Mouse (Mus musculus): Measurements from ENCODE around the gene Stx6. TPM values are rescaled to one million over a fixed set of nuclear protein-coding genes. Genes with fewer than 3 reads are reported as not detected.
A peak's percentile ranks its signal among the peaks of the same experiment; 100 is the strongest.

Stx6 gene
- polyA plus RNA-seq, 1 experiment from 2014 or later, result 57.1 TPM

GRCm38 (mm10) chr1:155207859-155208258 is 49.3 kb downstream of the Stx6 start:
- no peak overlapping the region for H3K4me3 ChIP-seq (replicated peaks; ENCODE audit: low read depth, low read length)
- peaks cover 10% of the 10 kb centered on the region for H3K4me1 ChIP-seq (replicated peaks; ENCODE audit: insufficient read depth, low read length)
- no peak overlapping the region for H3K27ac ChIP-seq
- H3K9me3 ChIP-seq (replicated peaks; ENCODE audit: low read length), result no peaks in the 10 kb centered on the region
- ATAC-seq (replicated peaks; ENCODE audit: low FRiP score, low read depth), result no peak
- WGBS, result 68% methylated on average over 3 of the region's 3 CpGs
- no peak overlapping the region for H3K4me2 ChIP-seq (ENCODE audit: low read length)
- 0 out of 2 replicates have a peak, but pooled peaks cover 5% of the 10 kb centered on the region for H3K36me3 ChIP-seq (ENCODE audit: insufficient read depth, low read length)
- H3K9ac ChIP-seq (ENCODE audit: low read depth, low read length), result no peak overlapping the region
- no peak for DNase-seq (ENCODE audit: low spot score)
- no peak for TF ChIP-seq CTCF (IDR thresholded peaks at IDR 0.05; ENCODE audit: low read depth)
- no peaks in the 10 kb centered on the region for H3K27me3 ChIP-seq (ENCODE audit: insufficient read depth, low read length)

GRCm38 (mm10) chr1:155210011-155210763 is 51.7 kb downstream of the Stx6 start:
- H3K27ac ChIP-seq, result no peak overlapping the region
- peaks cover 15% of the 10 kb centered on the region for H3K4me1 ChIP-seq (replicated peaks; ENCODE audit: insufficient read depth, low read length)
- H3K4me3 ChIP-seq (replicated peaks; ENCODE audit: low read depth, low read length), result no peak overlapping the region
- H3K9ac ChIP-seq (ENCODE audit: low read depth, low read length), result no peak overlapping the region
- ATAC-seq (replicated peaks; ENCODE audit: low FRiP score, low read depth), result no peak
- H3K27me3 ChIP-seq (ENCODE audit: insufficient read depth, low read length), result no peaks in the 10 kb centered on the region
- 0 out of 2 replicates have a peak, but pooled peaks cover 7% of the 10 kb centered on the region for H3K36me3 ChIP-seq (ENCODE audit: insufficient read depth, low read length)
- H3K4me2 ChIP-seq (ENCODE audit: low read length), result no peak overlapping the region
- TF ChIP-seq CTCF (IDR thresholded peaks at IDR 0.05; ENCODE audit: low read depth), result no peak
- DNase-seq (ENCODE audit: low spot score), result no peak
- 71% methylated on average over 11 of the region's 11 CpGs for WGBS
- no peaks in the 10 kb centered on the region for H3K9me3 ChIP-seq (replicated peaks; ENCODE audit: low read length)

- ATAC-seq (replicated peaks; ENCODE audit: low FRiP score, low read depth) (no peak), DNase-seq (ENCODE audit: low spot score) (no peak)
- TF ChIP-seq CTCF (IDR thresholded peaks at IDR 0.05; ENCODE audit: low read depth), result no peak
- Histone ChIP-seq H3K4me3 (replicated peaks; ENCODE audit: low read depth, low read length) (no peak overlapping the region), H3K4me2 (ENCODE audit: low read length) (no peak overlapping the region), H3K9me3 (replicated peaks; ENCODE audit: low read length) (no peaks in the 10 kb centered on the region), H3K36me3 (ENCODE audit: insufficient read depth, low read length) (0 out of 2 replicates have a peak, but pooled peaks cover 7% of the 10 kb centered on the region), H3K27ac (no peak overlapping the region), H3K4me1 (replicated peaks; ENCODE audit: insufficient read depth, low read length) (peaks cover 15% of the 10 kb centered on the region), H3K27me3 (ENCODE audit: insufficient read depth, low read length) (no peaks in the 10 kb centered on the region), H3K9ac (ENCODE audit: low read depth, low read length) (no peak overlapping the region)
- WGBS, result 25% methylated on average over 7 of the region's 7 CpGs
Observed at GRCm38 (mm10) chr1:155211017-155211416, 52.5 kb downstream of the Stx6 start.

GRCm38 (mm10) chr1:155212081-155212480 is 53.6 kb downstream of the Stx6 start:
- no peaks in the 10 kb centered on the region for H3K9me3 ChIP-seq (replicated peaks; ENCODE audit: low read length)
- peaks cover 13% of the 10 kb centered on the region; the same call in 1 of the 2 replicates for H3K36me3 ChIP-seq (ENCODE audit: insufficient read depth, low read length)
- no peak for TF ChIP-seq CTCF (IDR thresholded peaks at IDR 0.05; ENCODE audit: low read depth)
- no peak overlapping the region for H3K27ac ChIP-seq
- no peak overlapping the region for H3K4me3 ChIP-seq (replicated peaks; ENCODE audit: low read depth, low read length)
- H3K27me3 ChIP-seq (ENCODE audit: insufficient read depth, low read length), result no peaks in the 10 kb centered on the region
- H3K4me2 ChIP-seq (ENCODE audit: low read length), result no peak overlapping the region
- whole genome bisulfite sequencing, result 47% methylated on average over 4 of the region's 4 CpGs
- ATAC-seq (replicated peaks; ENCODE audit: low FRiP score, low read depth) (no peak), DNase-seq (ENCODE audit: low spot score) (no peak)
- peak overlapping the region; percentile 10; the same call in 1 of the 2 replicates for H3K9ac ChIP-seq (ENCODE audit: low read depth, low read length)
- peaks cover 15% of the 10 kb centered on the region for H3K4me1 ChIP-seq (replicated peaks; ENCODE audit: insufficient read depth, low read length)

GRCm38 (mm10) chr1:155212493-155212892 is 54.0 kb downstream of the Stx6 start:
- Histone ChIP-seq H3K4me1 (replicated peaks; ENCODE audit: insufficient read depth, low read length) (peaks cover 15% of the 10 kb centered on the region), H3K27ac (no peak overlapping the region), H3K27me3 (ENCODE audit: insufficient read depth, low read length) (no peaks in the 10 kb centered on the region), H3K9ac (ENCODE audit: low read depth, low read length) (peak overlapping the region; percentile 10; the same call in 1 of the 2 replicates), H3K4me3 (replicated peaks; ENCODE audit: low read depth, low read length) (no peak overlapping the region), H3K36me3 (ENCODE audit: insufficient read depth, low read length) (peaks cover 12% of the 10 kb centered on the region; the same call in 1 of the 2 replicates), H3K9me3 (replicated peaks; ENCODE audit: low read length) (no peaks in the 10 kb centered on the region), H3K4me2 (ENCODE audit: low read length) (no peak overlapping the region)
- WGBS, result 21% methylated on average over 6 of the region's 6 CpGs
- TF ChIP-seq CTCF (IDR thresholded peaks at IDR 0.05; ENCODE audit: low read depth), result peak; percentile 7; the same call in 1 of the 2 replicates
- DNase-seq (ENCODE audit: low spot score) (peak; percentile 81), ATAC-seq (replicated peaks; ENCODE audit: low FRiP score, low read depth) (peak; percentile 38)

- Histone ChIP-seq H3K27me3 (ENCODE audit: insufficient read depth, low read length) (no peaks in the 10 kb centered on the region), H3K36me3 (ENCODE audit: insufficient read depth, low read length) (peaks cover 16% of the 10 kb centered on the region; the same call in 1 of the 2 replicates), H3K4me1 (replicated peaks; ENCODE audit: insufficient read depth, low read length) (peaks cover 15% of the 10 kb centered on the region), H3K27ac (peak overlapping the region; percentile 70), H3K4me2 (ENCODE audit: low read length) (no peak overlapping the region), H3K4me3 (replicated peaks; ENCODE audit: low read depth, low read length) (no peak overlapping the region), H3K9me3 (replicated peaks; ENCODE audit: low read length) (no peaks in the 10 kb centered on the region), H3K9ac (ENCODE audit: low read depth, low read length) (no peak overlapping the region)
- no peak for TF ChIP-seq CTCF (IDR thresholded peaks at IDR 0.05; ENCODE audit: low read depth)
- DNase-seq (ENCODE audit: low spot score), result no peak
- 18% methylated on average over 18 of the region's 18 CpGs for WGBS
- no peak; the same call in 1 of the 2 replicates for ATAC-seq (replicated peaks; ENCODE audit: low FRiP score, low read depth)
Observed at GRCm38 (mm10) chr1:155212936-155213774, 54.6 kb downstream of the Stx6 start.

Data from kidney, postnatal 0 days (tissue).